In the genomic region with DNA sequence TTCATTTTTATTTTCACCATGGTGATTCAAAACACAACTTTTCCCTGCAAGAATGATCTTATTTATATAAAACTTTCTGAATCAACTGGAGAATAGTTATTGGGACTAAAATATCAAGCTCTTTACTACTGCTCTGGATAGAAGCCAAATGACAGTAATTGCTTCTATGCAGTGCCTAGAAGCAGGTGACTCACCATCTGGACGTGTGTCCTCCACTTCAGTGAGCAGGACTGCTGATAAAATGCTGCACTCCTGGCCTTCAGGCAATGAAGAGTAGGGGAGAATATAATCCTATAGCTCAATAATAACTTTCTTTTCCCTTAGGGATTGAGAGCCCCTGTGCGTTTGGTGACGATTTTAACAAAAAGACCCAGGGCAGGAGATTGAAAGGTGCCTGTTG, we compare ENCODE assay signal across 19 mouse cellular contexts.
DNase-seq lines count a peak whose midpoint lies in the region; ATAC-seq and TF ChIP-seq lines count a peak whose summit lies in the region.
"Had no signal": no experiment of that assay in that cellular context is flagged by ENCODE, and none has a peak within 500 bp of the region (broad histone marks: within the 10 kb centered on the region; RNA-seq: fewer than 3 reads in every experiment).

No protein-coding gene starts in this region.

- 55% methylated on average over 3 of the region's 3 CpGs for WGBS in hindbrain, embryonic 16.5 days
- WGBS in hindbrain, embryonic 11.5 days, result 82% methylated on average over 3 of the region's 3 CpGs
- WGBS in heart, adult 2 months, result 65% methylated on average over 3 of the region's 3 CpGs

- TF ChIP-seq CTCF in heart, adult 2 months (IDR thresholded peaks at IDR 0.05), result no peak

- no peaks in the 10 kb centered on the region for H3K27me3 ChIP-seq in hindbrain, embryonic 16.5 days (replicated peaks; ENCODE audit: control insufficient read depth, insufficient read depth, low read length)
- no peaks in the 10 kb centered on the region for H3K27me3 ChIP-seq in hindbrain, embryonic 11.5 days (ENCODE audit: control insufficient read depth, insufficient read depth, low read length)
- H3K27me3 ChIP-seq in heart, adult 2 months (ENCODE audit: control insufficient read depth, insufficient read depth, low read length), result no peaks in the 10 kb centered on the region
- H3K27me3 ChIP-seq: heart, embryonic 13.5 days; hindbrain, embryonic 15.5 days; kidney, embryonic 15.5 days; limb, embryonic 12.5 days; liver, embryonic 12.5 days; megakaryocyte, embryonic 14.5 days had no signal

- peak; percentile 52; the same call in 1 of the 2 replicates for ATAC-seq in hindbrain, embryonic 16.5 days
- ATAC-seq in hindbrain, embryonic 11.5 days (ENCODE audit: low FRiP score), result no peak
- ATAC-seq: activated CD4-positive, CD25-positive, alpha-beta regulatory T cell, adult 4 months; intestine, postnatal 0 days; liver, embryonic 12.5 days had no signal

- no peak for TF ChIP-seq EP300 in heart, adult 2 months (IDR thresholded peaks at IDR 0.05; ENCODE audit: insufficient read depth, low read depth, low read length)

- H3K9ac ChIP-seq in hindbrain, embryonic 16.5 days (ENCODE audit: low read depth, low read length), result no peak overlapping the region
- no peak overlapping the region for H3K9ac ChIP-seq in hindbrain, embryonic 11.5 days (ENCODE audit: low read depth, low read length)
- H3K9ac ChIP-seq in heart, adult 2 months (ENCODE audit: low read depth, low read length), result no peak overlapping the region
- H3K9ac ChIP-seq: heart, embryonic 13.5 days; hindbrain, embryonic 15.5 days; kidney, embryonic 15.5 days; limb, embryonic 12.5 days; liver, embryonic 12.5 days had no signal

- peak; percentile 6 to 65 for DNase-seq in adrenal gland, adult (ENCODE audit: inconsistent age in 2 of 2, low spot score in 1 of 2)
- DNase-seq in adrenal gland, postnatal 4 days (ENCODE audit: low spot score in 2 of 2), result no peak
- no peak for DNase-seq in hindbrain, embryonic 11.5 days (ENCODE audit: low spot score)
- DNase-seq in brain, adult 2 months (ENCODE audit: low read depth, low spot score), result peak; percentile 75
- DNase-seq in cerebellum, postnatal 25 days, result peak; percentile 9 to 31
- DNase-seq in heart, adult 2 months, result no peak
- DNase-seq in gastrocnemius, postnatal 25 days, result no peak
- DNase-seq: heart, adult 11 months; lung, adult 2 months; midbrain, embryonic 14.5 days had no signal

- intact Hi-C loops in heart, adult 2 months (cut with DNase I), result no loop called here

- H3K27ac ChIP-seq in hindbrain, embryonic 16.5 days (ENCODE audit: low read depth, low read length), result no peak overlapping the region
- no peak overlapping the region for H3K27ac ChIP-seq in hindbrain, embryonic 11.5 days (ENCODE audit: low read depth, low read length)
- no peak overlapping the region for H3K27ac ChIP-seq in heart, adult 2 months
- H3K27ac ChIP-seq: heart, embryonic 13.5 days; hindbrain, embryonic 15.5 days; kidney, embryonic 15.5 days; limb, embryonic 12.5 days; liver, embryonic 12.5 days had no signal

- H3K4me2 ChIP-seq in hindbrain, embryonic 16.5 days (ENCODE audit: low read length), result no peak overlapping the region
- H3K4me2 ChIP-seq in hindbrain, embryonic 11.5 days (replicated peaks; ENCODE audit: low read depth, low read length), result no peak overlapping the region
- H3K4me2 ChIP-seq: heart, embryonic 13.5 days; hindbrain, embryonic 15.5 days; kidney, embryonic 15.5 days; limb, embryonic 12.5 days; liver, embryonic 12.5 days had no signal

- TF ChIP-seq POLR2A in heart, adult 2 months (IDR thresholded peaks at IDR 0.05; ENCODE audit: insufficient read depth, low read depth, low read length), result no peak

- H3K36me3 ChIP-seq in hindbrain, embryonic 16.5 days (ENCODE audit: control insufficient read depth, insufficient read depth, low read length), result no peaks in the 10 kb centered on the region
- H3K36me3 ChIP-seq in hindbrain, embryonic 11.5 days (ENCODE audit: control insufficient read depth, insufficient read depth, low read length), result no peaks in the 10 kb centered on the region
- H3K36me3 ChIP-seq in heart, adult 2 months (ENCODE audit: control insufficient read depth, insufficient read depth, low read length), result no peaks in the 10 kb centered on the region
- H3K36me3 ChIP-seq: heart, embryonic 13.5 days; hindbrain, embryonic 15.5 days; kidney, embryonic 15.5 days; limb, embryonic 12.5 days; liver, embryonic 12.5 days had no signal

- H3K4me3 ChIP-seq in hindbrain, embryonic 16.5 days (ENCODE audit: low read length), result no peak overlapping the region
- no peak overlapping the region for H3K4me3 ChIP-seq in hindbrain, embryonic 11.5 days (ENCODE audit: low read depth, low read length)
- no peak overlapping the region for H3K4me3 ChIP-seq in heart, adult 2 months
- H3K4me3 ChIP-seq: heart, embryonic 13.5 days; hindbrain, embryonic 15.5 days; kidney, embryonic 15.5 days; limb, embryonic 12.5 days; liver, embryonic 12.5 days; megakaryocyte, embryonic 14.5 days had no signal

- no peaks in the 10 kb centered on the region for H3K79me2 ChIP-seq in heart, adult 2 months (replicated peaks; ENCODE audit: control insufficient read depth, insufficient read depth, low read length)

- H3K4me1 ChIP-seq in hindbrain, embryonic 16.5 days (ENCODE audit: control insufficient read depth, insufficient read depth, low read depth, low read length), result no peaks in the 10 kb centered on the region
- H3K4me1 ChIP-seq in hindbrain, embryonic 11.5 days (replicated peaks; ENCODE audit: control insufficient read depth, insufficient read depth, low read length), result no peaks in the 10 kb centered on the region
- no peaks in the 10 kb centered on the region for H3K4me1 ChIP-seq in heart, adult 2 months (ENCODE audit: control insufficient read depth, insufficient read depth, low read length)
- H3K4me1 ChIP-seq: heart, embryonic 13.5 days; hindbrain, embryonic 15.5 days; kidney, embryonic 15.5 days; limb, embryonic 12.5 days; liver, embryonic 12.5 days; megakaryocyte, embryonic 14.5 days had no signal

- H3K9me3 ChIP-seq in hindbrain, embryonic 16.5 days (ENCODE audit: control insufficient read depth, low read length), result no peaks in the 10 kb centered on the region
- H3K9me3 ChIP-seq in hindbrain, embryonic 11.5 days (ENCODE audit: control insufficient read depth, low read length), result no peaks in the 10 kb centered on the region
- H3K9me3 ChIP-seq: heart, embryonic 13.5 days; hindbrain, embryonic 15.5 days; kidney, embryonic 15.5 days; limb, embryonic 12.5 days; liver, embryonic 12.5 days had no signal

Comparison
In these comparisons a context has a peak if more than half of its experiments do, and no peak if none do; other contexts are left out.
1. DNase-seq: peak in adrenal gland, adult (2 of 2), brain, adult 2 months (single experiment) and cerebellum, postnatal 25 days (2 of 2); none in adrenal gland, postnatal 4 days (0 of 2), hindbrain, embryonic 11.5 days (single experiment), heart, adult 2 months (0 of 2) and gastrocnemius, postnatal 25 days (single experiment).